Comparison of ENCODE assay signal across 10 mouse cellular contexts in the genomic region with DNA sequence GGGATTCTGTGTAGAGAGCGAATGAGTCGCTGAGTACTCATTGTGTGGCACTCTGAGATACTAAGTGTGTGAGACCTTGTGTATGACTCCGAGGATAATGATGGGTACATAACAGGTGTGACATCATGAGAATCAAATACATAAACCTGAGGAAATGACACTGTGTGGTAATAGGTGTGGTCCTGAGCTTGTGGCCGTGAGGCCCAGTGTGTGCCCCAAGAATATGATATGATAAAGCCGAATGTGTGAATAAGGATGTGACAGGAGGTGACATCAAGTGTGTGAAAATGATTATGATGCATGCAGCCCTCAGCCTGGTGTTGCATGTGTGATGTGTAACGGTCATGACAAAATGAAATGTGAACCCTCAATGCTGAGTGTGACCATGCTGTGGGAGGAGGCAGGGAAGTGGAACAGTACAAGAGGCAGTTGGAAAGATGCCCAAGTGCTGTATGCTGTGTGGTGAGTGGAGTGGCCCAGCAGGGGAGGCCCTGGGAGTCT. TPM values are rescaled to one million over a fixed set of nuclear protein-coding genes. Genes with fewer than 3 reads are reported as not detected.
DNase-seq lines count a peak whose midpoint lies in the region; ATAC-seq lines count a peak whose summit lies in the region.
"Had no signal": no experiment of that assay in that cellular context is flagged by ENCODE, and none has a peak within 500 bp of the region (broad histone marks: within the 10 kb centered on the region; RNA-seq: fewer than 3 reads in every experiment).

No protein-coding gene starts in this region.

- no peaks in the 10 kb centered on the region for H3K27me3 ChIP-seq in intestine, embryonic 15.5 days (replicated peaks)
- no peaks in the 10 kb centered on the region for H3K27me3 ChIP-seq in intestine, embryonic 16.5 days (replicated peaks; ENCODE audit: control insufficient read depth, insufficient read depth, low read length)
- H3K27me3 ChIP-seq in embryonic facial prominence, embryonic 14.5 days (replicated peaks; ENCODE audit: control insufficient read depth, insufficient read depth, low read length), result no peaks in the 10 kb centered on the region
- H3K27me3 ChIP-seq: liver, embryonic 13.5 days had no signal

- peak; percentile 84 to 85 for DNase-seq in CD8-positive naive resting alpha-beta T cell, adult 2 months (ENCODE audit: low read depth in 2 of 2, low spot score in 2 of 2)
- peak; percentile 64 for DNase-seq in embryonic facial prominence, embryonic 14.5 days (ENCODE audit: low spot score)
- DNase-seq in lung, postnatal 25 days (ENCODE audit: low spot score), result peak; percentile 88
- DNase-seq in urinary bladder, postnatal 4 days (ENCODE audit: low spot score in 2 of 2), result no peak
- no peak for DNase-seq in layer of hippocampus, adult 8-10 months (ENCODE audit: low spot score in 2 of 2)
- DNase-seq in layer of hippocampus, postnatal 14 days (ENCODE audit: low spot score in 2 of 2), result no peak
- DNase-seq: liver, embryonic 13.5 days had no signal

- ATAC-seq in intestine, embryonic 15.5 days, result 0 out of 2 replicates have a peak, but pooled peaks have one; percentile 29
- ATAC-seq in intestine, embryonic 16.5 days, result no peak
- ATAC-seq in embryonic facial prominence, embryonic 14.5 days (ENCODE audit: low read depth), result no peak

- H3K9ac ChIP-seq in intestine, embryonic 15.5 days, result no peak overlapping the region
- H3K9ac ChIP-seq in intestine, embryonic 16.5 days (ENCODE audit: low read depth, low read length), result no peak overlapping the region
- no peak overlapping the region for H3K9ac ChIP-seq in embryonic facial prominence, embryonic 14.5 days (ENCODE audit: low read depth, low read length)
- H3K9ac ChIP-seq: liver, embryonic 13.5 days had no signal

- no peak overlapping the region for H3K27ac ChIP-seq in intestine, embryonic 15.5 days
- H3K27ac ChIP-seq in intestine, embryonic 16.5 days (ENCODE audit: low read length), result no peak overlapping the region
- no peak overlapping the region for H3K27ac ChIP-seq in embryonic facial prominence, embryonic 14.5 days (replicated peaks; ENCODE audit: low read depth, low read length)

- no peaks in the 10 kb centered on the region for H3K36me3 ChIP-seq in intestine, embryonic 15.5 days
- no peaks in the 10 kb centered on the region for H3K36me3 ChIP-seq in intestine, embryonic 16.5 days (ENCODE audit: control insufficient read depth, insufficient read depth, low read length)
- no peaks in the 10 kb centered on the region for H3K36me3 ChIP-seq in embryonic facial prominence, embryonic 14.5 days (ENCODE audit: control insufficient read depth, insufficient read depth, low read length)
- H3K36me3 ChIP-seq: liver, embryonic 13.5 days had no signal

- WGBS in intestine, embryonic 15.5 days, result 82% methylated on average over 6 of the region's 6 CpGs
- 84% methylated on average over 6 of the region's 6 CpGs for WGBS in intestine, embryonic 16.5 days
- 83% methylated on average over 6 of the region's 6 CpGs for WGBS in embryonic facial prominence, embryonic 14.5 days

- H3K4me2 ChIP-seq in intestine, embryonic 15.5 days (replicated peaks), result no peak overlapping the region
- H3K4me2 ChIP-seq in intestine, embryonic 16.5 days (ENCODE audit: low read depth, low read length), result no peak overlapping the region
- no peak overlapping the region for H3K4me2 ChIP-seq in embryonic facial prominence, embryonic 14.5 days (ENCODE audit: low read depth, low read length)
- H3K4me2 ChIP-seq: liver, embryonic 13.5 days had no signal

- no peaks in the 10 kb centered on the region for H3K9me3 ChIP-seq in intestine, embryonic 15.5 days
- no peaks in the 10 kb centered on the region for H3K9me3 ChIP-seq in intestine, embryonic 16.5 days (ENCODE audit: control insufficient read depth, low read length)
- no peaks in the 10 kb centered on the region for H3K9me3 ChIP-seq in embryonic facial prominence, embryonic 14.5 days (ENCODE audit: control insufficient read depth, low read length)
- H3K9me3 ChIP-seq: liver, embryonic 13.5 days had no signal

- peaks cover 25% of the 10 kb centered on the region for H3K4me1 ChIP-seq in intestine, embryonic 15.5 days (replicated peaks)
- H3K4me1 ChIP-seq in intestine, embryonic 16.5 days (ENCODE audit: control insufficient read depth, insufficient read depth, low read length), result peaks cover 12% of the 10 kb centered on the region
- no peaks in the 10 kb centered on the region for H3K4me1 ChIP-seq in embryonic facial prominence, embryonic 14.5 days (ENCODE audit: control insufficient read depth, insufficient read depth, low read length)

- H3K4me3 ChIP-seq in intestine, embryonic 15.5 days (replicated peaks), result no peak overlapping the region
- no peak overlapping the region for H3K4me3 ChIP-seq in intestine, embryonic 16.5 days (ENCODE audit: low read length)
- no peak overlapping the region for H3K4me3 ChIP-seq in embryonic facial prominence, embryonic 14.5 days (ENCODE audit: low read depth, low read length)
- H3K4me3 ChIP-seq: liver, embryonic 13.5 days had no signal

RNA-seq across cellular contexts. Expression of gene Pde2a, which starts 45.1 kb away (rescaled TPM):
- 15.4 and 16.6 TPM in 2 replicates for polyA plus RNA-seq in intestine, embryonic 15.5 days (2015; fragmentation: Nextera tagmentation; extraction: Ambion mirVana)
- polyA plus RNA-seq in intestine, embryonic 16.5 days (2015; fragmentation: Nextera tagmentation; extraction: Ambion mirVana), result 23.0 and 23.5 TPM in 2 replicates
- 32.1 and 33.0 TPM in 2 replicates for polyA plus RNA-seq in embryonic facial prominence, embryonic 14.5 days (2014; fragmentation: Nextera tagmentation; extraction: Ambion mirVana)
- total RNA-seq in layer of hippocampus, adult 8-10 months (2022), result 100 to 1,000 TPM; 320 to 356 (median 336) TPM
- 100 to 1,000 TPM; 239 to 248 TPM for total RNA-seq in layer of hippocampus, postnatal 14 days (2021)

RNA-seq across cellular contexts. Expression of gene Gm45837, which starts 55.9 kb away (rescaled TPM):
- 3.5 and 5.7 TPM in 2 replicates for polyA plus RNA-seq in intestine, embryonic 15.5 days (2015; fragmentation: Nextera tagmentation; extraction: Ambion mirVana)
- not detected in 2 replicates for polyA plus RNA-seq in intestine, embryonic 16.5 days (2015; fragmentation: Nextera tagmentation; extraction: Ambion mirVana)
- not detected in 2 replicates for polyA plus RNA-seq in embryonic facial prominence, embryonic 14.5 days (2014; fragmentation: Nextera tagmentation; extraction: Ambion mirVana)
- 1 to 10 TPM in 1 of 4 experiments, not detected in 3; 1.8 TPM for total RNA-seq in layer of hippocampus, adult 8-10 months (2022)
- not detected for total RNA-seq in layer of hippocampus, postnatal 14 days (2021)
- polyA plus RNA-seq: heart, embryonic 14.5 days had no signal

Comparison
In these comparisons a context has a peak if more than half of its experiments do, and no peak if none do; other contexts are left out.
1. DNase-seq: peak in CD8-positive naive resting alpha-beta T cell, adult 2 months (2 of 2), embryonic facial prominence, embryonic 14.5 days (single experiment) and lung, postnatal 25 days (single experiment); none in urinary bladder, postnatal 4 days (0 of 2), layer of hippocampus, adult 8-10 months (0 of 2) and layer of hippocampus, postnatal 14 days (0 of 2).